Mouse (Mus musculus) monocyte, adult 5-6 weeks (primary cell): ENCODE measurements around the gene Anapc2. TPM values are rescaled to one million over a fixed set of nuclear protein-coding genes. Genes with fewer than 3 reads are reported as not detected.

Source experiments
- ATAC-seq: fragments of 153-309, 156-312 bp; replicated peaks from 2 replicates; pipeline ENCODE4 v1.8.0; 2017; ENCODE audit warnings: mild to moderate bottlenecking; ENCODE audit not compliant: low TSS enrichment, insufficient number of reproducible peaks, severe bottlenecking, poor library complexity, low FRiP score
- total RNA-seq: library from RNA; stranded (forward); fragments of 200-1000, 200-491, 200-594 nt; gene quantifications from 3 replicates; pipeline ENCODE4 v1.2.3, GENCODE M21; 2017

Gene Anapc2
- total RNA-seq = 42.6 to 64.9 TPM (median 43.8 TPM) in 3 replicates

DNA sequence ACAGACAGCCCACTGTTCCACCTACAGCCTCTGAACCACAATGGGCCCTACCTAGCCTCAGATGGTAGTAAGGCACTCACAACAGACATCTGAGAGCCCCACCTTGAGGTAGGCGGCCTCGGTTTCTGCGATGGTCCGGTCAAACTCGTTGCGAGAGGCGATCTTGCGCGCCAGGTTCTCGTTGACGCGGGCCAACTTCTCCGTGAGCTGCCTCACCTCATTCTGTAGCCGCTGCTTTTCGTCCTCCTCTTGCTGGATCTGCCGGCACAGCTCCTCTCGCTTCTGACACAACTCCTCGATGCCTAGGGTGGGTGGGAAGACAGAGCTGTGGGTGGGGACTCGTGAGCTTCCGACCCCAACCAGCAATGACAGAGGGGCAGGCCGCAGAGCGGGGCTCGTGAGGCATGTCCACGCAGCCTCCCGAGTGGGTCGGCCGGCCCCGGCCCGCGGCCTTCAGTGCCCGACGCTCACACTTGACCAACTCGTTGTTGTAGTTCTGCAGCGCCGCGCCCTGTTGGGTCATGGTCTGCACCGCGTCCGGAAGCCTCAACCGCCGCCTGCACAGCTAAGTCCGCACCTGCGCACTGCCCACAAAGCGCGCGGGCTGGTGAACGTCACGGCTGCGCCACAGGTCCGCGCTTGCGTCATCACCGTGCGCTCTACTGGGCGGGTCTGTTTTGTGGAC is at the start of gene Anapc2, which contains the start of gene Ssna1:
Anapc2 (plus strand) TSS at position 652 of the 685 bp plus-strand sequence.
Ssna1 (minus strand) TSS at position 612 of the 685 bp plus-strand sequence.
- peak; percentile 94 for ATAC-seq

GRCm38 (mm10) chr2:25223681-25224491 is 48.4 kb upstream of the Anapc2 start:
- ATAC-seq = peak; percentile 1; the same call in 1 of the 2 replicates

GRCm38 (mm10) chr2:25224492-25224765 is 47.8 kb upstream of the Anapc2 start, which contains the start of gene Tubb4b:
TSS of gene Tubb4b (minus strand) at chr2:25224702.
- ATAC-seq = no peak

GRCm38 (mm10) chr2:25224766-25225752 is 47.2 kb upstream of the Anapc2 start:
- peak; percentile 88 for ATAC-seq

GRCm38 (mm10) chr2:25225811-25226379 is 46.4 kb upstream of the Anapc2 start:
- no peak for ATAC-seq

- no peak for ATAC-seq
Observed at GRCm38 (mm10) chr2:25226864-25227263, 45.4 kb upstream of the Anapc2 start.

- no peak for ATAC-seq
Observed at GRCm38 (mm10) chr2:25227406-25227805, 44.9 kb upstream of the Anapc2 start.

DNA sequence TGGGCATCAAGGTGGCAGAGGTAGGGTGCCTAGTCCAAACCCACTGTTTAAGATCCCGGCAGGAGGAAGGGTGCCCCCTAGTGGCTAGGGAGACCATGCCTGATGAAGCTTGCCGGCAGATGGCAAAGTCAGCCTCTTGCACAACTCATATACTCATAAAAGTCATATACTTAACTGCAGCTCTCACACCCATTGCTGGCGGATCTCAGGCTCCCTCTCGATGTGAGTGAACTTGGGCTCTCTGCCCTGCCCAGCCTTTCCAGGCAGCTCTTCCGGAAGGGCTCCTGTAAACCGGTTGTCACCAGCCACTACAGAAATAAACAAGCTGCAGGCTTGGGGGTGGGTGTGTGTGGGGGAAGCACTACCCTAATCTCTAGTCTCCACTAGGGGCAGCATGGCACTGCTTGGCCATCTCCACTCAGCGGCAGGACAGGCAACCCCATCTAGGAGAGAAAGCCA is 43.8 kb upstream of the Anapc2 start:
- ATAC-seq = peak; percentile 50

- ATAC-seq = no peak
Observed at GRCm38 (mm10) chr2:25228995-25229530, 43.2 kb upstream of the Anapc2 start.

DNA sequence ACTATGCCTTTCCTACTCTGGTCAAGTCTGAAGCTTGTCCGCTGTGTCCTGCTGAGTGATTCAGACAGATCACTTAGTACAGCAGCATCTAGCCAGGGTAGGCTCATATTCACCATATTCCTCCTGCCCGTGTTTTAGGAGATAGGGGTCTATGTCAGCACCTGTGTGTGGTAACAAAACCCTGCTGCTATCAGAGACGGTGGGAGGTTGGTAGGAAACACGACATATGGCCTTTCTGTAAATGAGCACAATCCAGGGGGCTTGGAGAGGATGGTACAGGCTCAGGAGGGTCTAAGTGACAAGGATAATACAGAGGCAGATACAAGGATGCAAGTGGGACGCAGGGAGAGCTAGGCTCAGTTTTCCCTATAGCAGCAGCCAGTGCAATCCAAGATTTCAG is 42.7 kb upstream of the Anapc2 start:
- no peak for ATAC-seq

DNA sequence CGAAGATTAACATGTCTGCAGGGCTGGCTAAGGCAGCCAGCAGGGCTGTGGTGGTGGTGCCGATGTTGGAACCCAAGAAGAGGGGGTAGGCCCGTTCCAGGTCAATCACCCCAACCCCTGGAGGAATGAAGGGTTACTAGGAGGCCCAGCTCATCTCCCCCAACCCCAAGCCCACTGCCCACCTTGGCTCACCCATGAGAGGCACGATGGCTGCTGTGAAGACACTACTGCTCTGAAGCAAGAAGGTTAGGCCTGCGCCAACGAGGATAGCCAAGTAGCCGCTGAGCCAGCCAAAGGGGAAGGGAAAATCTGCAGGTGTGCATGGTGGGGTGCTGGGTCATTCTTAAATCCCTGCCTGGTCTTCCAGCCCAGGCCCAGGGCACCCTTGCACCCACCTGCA is 41.7 kb upstream of the Anapc2 start:
- ATAC-seq = no peak

GRCm38 (mm10) chr2:25231038-25231437 is 41.2 kb upstream of the Anapc2 start:
- no peak for ATAC-seq

DNA sequence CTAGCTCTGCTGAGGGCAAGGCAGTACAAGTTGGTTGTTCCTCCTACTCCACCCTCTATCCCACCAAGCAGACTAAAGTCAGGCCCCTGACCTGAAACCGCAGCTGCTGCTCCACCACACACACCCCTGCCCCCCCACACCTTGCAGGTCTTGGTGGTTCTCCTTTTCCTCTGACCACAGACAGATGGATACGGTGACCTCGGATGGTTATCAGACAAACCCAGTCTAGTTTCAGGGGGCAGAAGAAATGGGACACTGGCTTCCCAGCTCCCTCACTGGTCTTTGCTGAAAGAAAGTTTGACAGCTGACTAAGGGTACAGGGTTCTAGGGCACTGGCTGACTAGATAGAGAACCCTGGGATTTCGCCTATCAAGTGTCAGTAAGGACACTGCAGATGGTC is 38.9 kb upstream of the Anapc2 start:
- no peak for ATAC-seq

DNA sequence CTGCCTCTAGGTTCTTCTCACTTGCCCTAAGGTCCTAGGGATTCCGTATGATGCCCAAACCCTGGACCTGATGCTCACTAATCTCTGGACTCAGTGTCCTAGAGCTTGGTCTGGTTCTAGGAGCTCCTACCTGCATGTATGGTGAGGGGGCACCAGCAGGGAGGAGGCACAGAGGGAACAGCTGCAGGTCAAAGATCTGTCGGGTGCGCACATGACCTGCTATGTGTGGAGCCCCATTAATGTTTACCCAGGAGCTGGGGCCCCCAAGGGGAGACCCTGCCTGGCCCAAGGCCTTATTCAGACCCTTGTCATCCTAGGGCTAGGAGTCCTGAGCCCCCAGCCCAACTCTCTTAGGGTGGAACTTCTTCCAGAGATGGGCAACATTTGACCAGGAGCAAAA is 38.2 kb upstream of the Anapc2 start, which contains the start of gene Slc34a3:
Slc34a3 (minus strand) TSS at position 315 of the 400 bp plus-strand sequence.
- no peak for ATAC-seq

GRCm38 (mm10) chr2:25234551-25235220 is 37.6 kb upstream of the Anapc2 start:
- ATAC-seq = no peak

DNA sequence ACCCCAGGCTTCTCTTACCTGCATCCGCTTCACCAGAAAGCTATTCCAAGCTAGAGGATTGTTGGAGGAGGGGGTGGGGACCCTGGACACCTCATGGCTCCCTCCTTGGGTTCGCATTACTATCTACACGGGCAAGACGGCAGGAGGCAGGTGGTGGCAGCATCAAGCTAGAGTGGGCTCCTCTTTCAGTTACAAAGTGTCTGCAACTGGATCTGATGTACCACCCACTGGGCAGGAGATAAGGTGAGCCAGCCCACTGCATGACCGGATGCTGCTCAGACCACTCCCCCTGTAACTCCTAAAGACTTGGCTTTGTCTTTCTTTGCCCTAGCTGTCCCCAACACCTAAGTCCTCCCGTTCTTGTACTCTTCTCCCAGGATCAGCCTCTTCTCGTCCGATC is 35.7 kb upstream of the Anapc2 start, which contains the start of gene Rnf224:
Rnf224 (minus strand) TSS at position 174 of the 400 bp plus-strand sequence.
- ATAC-seq = no peak

DNA sequence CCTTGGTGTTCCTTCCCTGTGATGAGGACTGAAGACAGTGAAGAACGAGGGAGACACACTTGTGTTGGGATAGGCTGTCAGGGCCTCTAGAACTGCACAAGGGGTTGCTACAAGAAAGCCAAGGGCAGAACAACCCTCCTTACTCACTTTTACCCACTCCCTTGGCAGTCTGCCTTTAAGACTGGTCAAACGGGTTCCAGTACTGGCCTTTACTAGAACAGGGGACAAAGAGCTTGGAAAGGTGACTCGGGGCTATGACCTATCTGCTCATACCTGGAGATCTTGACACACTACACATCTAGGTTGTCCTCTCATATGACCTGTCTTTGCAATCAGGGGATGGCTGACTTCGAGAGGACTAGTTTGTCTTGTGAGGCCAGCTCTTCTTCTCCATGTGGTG is 34.8 kb upstream of the Anapc2 start:
- no peak for ATAC-seq

- no peak for ATAC-seq
Observed at GRCm38 (mm10) chr2:25238106-25238505, 34.2 kb upstream of the Anapc2 start.
